Mouse (Mus musculus): ENCODE measurements around the gene Flt3. TPM values are rescaled to one million over a fixed set of nuclear protein-coding genes. Genes with fewer than 3 reads are reported as not detected.

Gene Flt3
- total and polyA plus RNA-seq, 2 experiments from 2014 or later = 0.68 to 0.86 TPM

DNA sequence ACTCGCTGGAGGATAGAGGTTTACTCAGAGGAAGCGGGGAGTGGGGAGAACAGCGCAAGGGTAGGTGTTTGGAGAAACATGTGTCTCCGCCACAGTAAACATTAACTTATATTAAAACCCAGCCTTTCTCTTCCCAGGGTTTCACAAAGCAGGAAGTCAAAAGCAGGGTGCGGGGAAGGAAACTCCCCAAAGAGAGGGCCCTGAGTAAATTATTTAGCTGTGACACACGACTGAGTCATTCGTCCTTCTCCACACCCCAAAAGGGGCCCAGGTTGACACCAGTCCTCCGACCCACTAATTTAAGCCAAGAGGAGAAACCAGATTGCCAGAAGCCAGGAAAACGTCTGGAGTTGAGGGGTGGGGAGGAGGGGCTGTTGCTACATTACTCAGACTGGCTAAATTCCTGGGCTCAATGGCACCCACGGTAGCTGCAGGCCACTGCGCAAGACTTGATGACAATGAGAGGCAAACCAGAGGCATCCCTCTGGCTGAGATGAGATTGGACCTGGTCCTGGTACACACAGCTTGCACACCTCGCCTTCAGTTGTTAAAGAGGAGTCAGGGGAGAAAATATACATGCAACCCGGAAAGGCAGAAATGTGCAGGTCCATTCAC lies 107.7 kb downstream of the Flt3 start:
- no peak for TF ChIP-seq CTCF (IDR thresholded peaks at IDR 0.05; ENCODE audit: low read depth)
- Histone ChIP-seq H3K27ac (ENCODE audit: low read depth, low read length) (no peak overlapping the region), H3K27me3 (ENCODE audit: insufficient read depth, low read length) (peaks cover 51% of the 10 kb centered on the region), H3K36me3 (ENCODE audit: insufficient read depth) (no peaks in the 10 kb centered on the region), H3K9ac (no peak overlapping the region), H3K4me3 (ENCODE audit: low read depth, low read length) (no peak overlapping the region), H3K9me3 (ENCODE audit: low read length) (no peaks in the 10 kb centered on the region), H3K4me1 (ENCODE audit: insufficient read depth) (no peaks in the 10 kb centered on the region), H3K4me2 (ENCODE audit: low read depth) (no peak overlapping the region)
- ATAC-seq (no peak), DNase-seq (no peak)
- WGBS = 53% methylated on average over 13 of the region's 13 CpGs

DNA sequence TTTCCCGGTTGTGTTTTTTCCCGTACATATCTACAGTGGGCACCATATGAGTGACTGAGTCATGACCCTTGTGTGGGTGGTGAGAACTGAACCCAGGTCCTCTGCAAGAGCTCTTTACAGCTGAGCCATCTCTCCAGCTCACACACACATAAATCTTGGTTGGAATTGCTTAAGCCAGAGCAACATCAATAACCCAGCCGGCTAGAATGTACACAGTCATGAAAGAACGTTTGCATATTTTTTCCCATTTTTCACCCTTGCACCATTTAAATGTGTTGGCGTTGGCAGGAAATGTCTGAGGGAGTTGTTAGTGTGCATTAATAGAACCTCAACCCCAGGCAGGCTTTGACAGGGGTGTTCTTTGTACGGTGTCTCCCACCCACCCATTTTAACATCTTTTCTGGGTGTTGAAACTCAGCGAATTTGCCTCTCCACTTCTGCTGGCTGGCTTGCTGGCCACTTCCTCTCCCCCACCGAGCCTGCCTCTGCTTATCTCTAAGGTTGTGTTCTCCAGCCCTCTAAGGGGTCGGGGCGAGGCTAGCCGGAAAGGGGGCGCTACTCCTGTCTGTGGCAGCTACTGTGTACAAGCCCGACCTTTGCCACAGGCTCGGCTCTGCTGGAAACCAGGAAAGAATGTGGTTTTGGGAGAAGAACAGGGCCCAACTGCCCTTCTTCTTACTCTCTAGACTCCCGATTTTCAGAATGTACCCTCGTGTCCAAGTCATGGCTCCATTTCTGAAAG lies 108.4 kb downstream of the Flt3 start:
- 41% methylated on average over 16 of the region's 16 CpGs for WGBS
- no peak overlapping the region for H3K27ac ChIP-seq (ENCODE audit: low read depth, low read length)
- DNase-seq = no peak
- H3K4me1 ChIP-seq (ENCODE audit: insufficient read depth) = no peaks in the 10 kb centered on the region
- H3K9ac ChIP-seq = no peak overlapping the region
- H3K4me2 ChIP-seq (ENCODE audit: low read depth) = no peak overlapping the region
- H3K4me3 ChIP-seq (ENCODE audit: low read depth, low read length) = no peak overlapping the region
- no peak for ATAC-seq
- no peak for TF ChIP-seq CTCF (IDR thresholded peaks at IDR 0.05; ENCODE audit: low read depth)
- no peaks in the 10 kb centered on the region for H3K9me3 ChIP-seq (ENCODE audit: low read length)
- peaks cover 45% of the 10 kb centered on the region for H3K27me3 ChIP-seq (ENCODE audit: insufficient read depth, low read length)
- no peaks in the 10 kb centered on the region for H3K36me3 ChIP-seq (ENCODE audit: insufficient read depth)

DNA sequence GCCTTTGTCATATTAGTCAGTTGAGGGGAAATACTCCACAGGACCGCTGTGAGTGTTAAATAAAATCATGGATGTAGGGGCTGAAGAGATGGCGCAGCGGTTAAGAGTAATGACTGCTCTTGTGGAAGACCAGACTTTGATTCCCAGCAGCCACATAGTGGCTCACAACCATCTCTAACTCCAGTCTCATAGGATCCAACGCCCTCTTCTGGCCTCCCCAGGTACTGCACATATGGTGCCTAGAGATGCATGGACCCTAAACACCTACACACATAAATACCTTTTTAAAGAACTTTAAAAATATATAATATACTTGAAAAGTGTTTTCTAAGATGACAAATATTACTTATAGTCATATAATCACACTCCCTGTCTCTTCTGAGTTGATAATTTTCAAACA lies 115.9 kb downstream of the Flt3 start:
- Histone ChIP-seq H3K4me1 (ENCODE audit: insufficient read depth) (no peaks in the 10 kb centered on the region), H3K27me3 (ENCODE audit: insufficient read depth, low read length) (peaks cover 26% of the 10 kb centered on the region), H3K9ac (no peak overlapping the region), H3K27ac (ENCODE audit: low read depth, low read length) (no peak overlapping the region), H3K36me3 (ENCODE audit: insufficient read depth) (no peaks in the 10 kb centered on the region), H3K4me2 (ENCODE audit: low read depth) (no peak overlapping the region), H3K4me3 (ENCODE audit: low read depth, low read length) (no peak overlapping the region), H3K9me3 (ENCODE audit: low read length) (no peaks in the 10 kb centered on the region)
- ATAC-seq (no peak), DNase-seq (no peak)
- peak; percentile 16; the same call in 1 of the 2 replicates for TF ChIP-seq CTCF (IDR thresholded peaks at IDR 0.05; ENCODE audit: low read depth)
- 72% methylated on average over 4 of the region's 4 CpGs for WGBS

Small RNAs within 50 kb of the gene (microRNA-seq; reads per million reads assigned to microRNA genes)
- gene Mir7k = 0 to 1.7 reads per million in 2 experiments

Other genes starting within 250 kb of the Flt3 start
- gene Gsx1, start 211.8 kb downstream of the Flt3 start, total RNA-seq (2014; rRNA removed) = 1.2 and 3.2 TPM in 2 replicates
- 1.2 and 1.4 TPM in 2 replicates for gene Gsx1, start 211.8 kb downstream of the Flt3 start, polyA plus RNA-seq (2015; fragmentation: Nextera tagmentation; extraction: Ambion mirVana)
- not detected in 2 replicates for gene Pdx1, start 130.5 kb downstream of the Flt3 start, total RNA-seq (2014; rRNA removed)
- gene Pdx1, start 130.5 kb downstream of the Flt3 start, polyA plus RNA-seq (2015; fragmentation: Nextera tagmentation; extraction: Ambion mirVana) = not detected in 2 replicates
- not detected in 2 replicates for gene Cdx2, start 93.2 kb downstream of the Flt3 start, total RNA-seq (2014; rRNA removed)
- gene Cdx2, start 93.2 kb downstream of the Flt3 start, polyA plus RNA-seq (2015; fragmentation: Nextera tagmentation; extraction: Ambion mirVana) = not detected in 2 replicates
- not detected in 2 replicates for gene Urad, start 78.0 kb downstream of the Flt3 start, total RNA-seq (2014; rRNA removed)
- gene Urad, start 78.0 kb downstream of the Flt3 start, polyA plus RNA-seq (2015; fragmentation: Nextera tagmentation; extraction: Ambion mirVana) = not detected in 2 replicates
- gene Pan3, start 29.7 kb upstream of the Flt3 start, total RNA-seq (2014; rRNA removed) = 50.5 and 68.0 TPM in 2 replicates
- gene Pan3, start 29.7 kb upstream of the Flt3 start, polyA plus RNA-seq (2015; fragmentation: Nextera tagmentation; extraction: Ambion mirVana) = 39.0 and 52.6 TPM in 2 replicates

Measured in forebrain, postnatal 0 days (tissue).